Mouse (Mus musculus): ENCODE measurements around the gene Hoxb1. TPM values are rescaled to one million over a fixed set of nuclear protein-coding genes. Genes with fewer than 3 reads are reported as not detected.

Hoxb1 gene
- total and polyA plus RNA-seq, 3 experiments, result not detected

GRCm38 (mm10) chr11:96399923-96400322 lies 34.4 kb downstream of the Hoxb1 start:
- WGBS, result 14% methylated on average over 8 of the region's 8 CpGs
- Histone ChIP-seq H3K4me1 (ENCODE audit: control insufficient read depth, insufficient read depth, low read length) (no peaks in the 10 kb centered on the region), H3K79me2 (replicated peaks; ENCODE audit: control insufficient read depth, insufficient read depth, low read length) (no peaks in the 10 kb centered on the region), H3K4me3 (no peak overlapping the region), H3K9ac (ENCODE audit: low read depth, low read length) (no peak overlapping the region), H3K27me3 (ENCODE audit: control insufficient read depth, insufficient read depth, low read length) (no peaks in the 10 kb centered on the region), H3K36me3 (ENCODE audit: control insufficient read depth, insufficient read depth, low read length) (no peaks in the 10 kb centered on the region), H3K27ac (no peak overlapping the region)
- DNase-seq, result peak; percentile 40 to 46
- intact Hi-C loops (cut with DNase I), result no loop called here
- TF ChIP-seq EP300 (IDR thresholded peaks at IDR 0.05; ENCODE audit: insufficient read depth, low read depth, low read length), result no peak
- TF ChIP-seq POLR2A (IDR thresholded peaks at IDR 0.05; ENCODE audit: insufficient read depth, low read depth, low read length), result no peak
- TF ChIP-seq CTCF (IDR thresholded peaks at IDR 0.05), result no peak

- Histone ChIP-seq H3K79me2 (replicated peaks; ENCODE audit: control insufficient read depth, insufficient read depth, low read length) (no peaks in the 10 kb centered on the region), H3K27me3 (ENCODE audit: control insufficient read depth, insufficient read depth, low read length) (no peaks in the 10 kb centered on the region), H3K27ac (peak overlapping the region; percentile 31; the same call in 1 of the 2 replicates), H3K4me1 (ENCODE audit: control insufficient read depth, insufficient read depth, low read length) (peaks cover 3% of the 10 kb centered on the region), H3K9ac (ENCODE audit: low read depth, low read length) (no peak overlapping the region), H3K4me3 (no peak overlapping the region), H3K36me3 (ENCODE audit: control insufficient read depth, insufficient read depth, low read length) (no peaks in the 10 kb centered on the region)
- intact Hi-C loops (cut with DNase I), result no loop called here
- TF ChIP-seq EP300 (IDR thresholded peaks at IDR 0.05; ENCODE audit: insufficient read depth, low read depth, low read length) (no peak), POLR2A (IDR thresholded peaks at IDR 0.05; ENCODE audit: insufficient read depth, low read depth, low read length) (no peak), CTCF (IDR thresholded peaks at IDR 0.05) (no peak)
- DNase-seq, result peak in 1 of 2 experiments; percentile 22
- WGBS, result 28% methylated on average over 10 of the region's 10 CpGs
Measured at GRCm38 (mm10) chr11:96404016-96404604, 38.6 kb downstream of the Hoxb1 start.

GRCm38 (mm10) chr11:96404831-96405230 lies 39.3 kb downstream of the Hoxb1 start:
- no peak overlapping the region for H3K9ac ChIP-seq (ENCODE audit: low read depth, low read length)
- no peaks in the 10 kb centered on the region for H3K36me3 ChIP-seq (ENCODE audit: control insufficient read depth, insufficient read depth, low read length)
- no peaks in the 10 kb centered on the region for H3K79me2 ChIP-seq (replicated peaks; ENCODE audit: control insufficient read depth, insufficient read depth, low read length)
- no peak overlapping the region for H3K4me3 ChIP-seq
- intact Hi-C loops (cut with DNase I), result loop anchor here (5.0 kb wide), 2 partner anchors 38 to 53 kb away; partner anchors contain the start of genes Hoxb1 and Hoxb2
- no peak for TF ChIP-seq POLR2A (IDR thresholded peaks at IDR 0.05; ENCODE audit: insufficient read depth, low read depth, low read length)
- TF ChIP-seq CTCF (IDR thresholded peaks at IDR 0.05), result no peak
- H3K27me3 ChIP-seq (ENCODE audit: control insufficient read depth, insufficient read depth, low read length), result no peaks in the 10 kb centered on the region
- WGBS, result 74% methylated on average over 7 of the region's 7 CpGs
- peaks cover 3% of the 10 kb centered on the region for H3K4me1 ChIP-seq (ENCODE audit: control insufficient read depth, insufficient read depth, low read length)
- peak overlapping the region; percentile 17; the same call in 1 of the 2 replicates for H3K27ac ChIP-seq
- DNase-seq, result no peak

- intact Hi-C loops (cut with DNase I), result loop anchor here (5.0 kb wide), 2 partner anchors 38 to 53 kb away; partner anchors contain the start of genes Hoxb1 and Hoxb2
- H3K27me3 ChIP-seq (ENCODE audit: control insufficient read depth, insufficient read depth, low read length), result 0 out of 2 replicates have a peak, but pooled peaks cover under 1% of the 10 kb centered on the region
- no peak overlapping the region for H3K27ac ChIP-seq
- no peak overlapping the region for H3K4me3 ChIP-seq
- H3K4me1 ChIP-seq (ENCODE audit: control insufficient read depth, insufficient read depth, low read length), result peaks cover 3% of the 10 kb centered on the region
- no peak for TF ChIP-seq POLR2A (IDR thresholded peaks at IDR 0.05; ENCODE audit: insufficient read depth, low read depth, low read length)
- TF ChIP-seq CTCF (IDR thresholded peaks at IDR 0.05), result no peak
- TF ChIP-seq EP300 (IDR thresholded peaks at IDR 0.05; ENCODE audit: insufficient read depth, low read depth, low read length), result no peak
- no peaks in the 10 kb centered on the region for H3K36me3 ChIP-seq (ENCODE audit: control insufficient read depth, insufficient read depth, low read length)
- 56% methylated on average over 4 of the region's 4 CpGs for WGBS
- H3K9ac ChIP-seq (ENCODE audit: low read depth, low read length), result no peak overlapping the region
- H3K79me2 ChIP-seq (replicated peaks; ENCODE audit: control insufficient read depth, insufficient read depth, low read length), result no peaks in the 10 kb centered on the region
- DNase-seq, result no peak
Measured at GRCm38 (mm10) chr11:96405541-96405940, 40.0 kb downstream of the Hoxb1 start.

- Histone ChIP-seq H3K4me1 (ENCODE audit: control insufficient read depth, insufficient read depth, low read length) (peaks cover 3% of the 10 kb centered on the region), H3K9ac (ENCODE audit: low read depth, low read length) (no peak overlapping the region), H3K79me2 (replicated peaks; ENCODE audit: control insufficient read depth, insufficient read depth, low read length) (no peaks in the 10 kb centered on the region), H3K27me3 (ENCODE audit: control insufficient read depth, insufficient read depth, low read length) (0 out of 2 replicates have a peak, but pooled peaks cover 2% of the 10 kb centered on the region), H3K36me3 (ENCODE audit: control insufficient read depth, insufficient read depth, low read length) (no peaks in the 10 kb centered on the region), H3K4me3 (peak overlapping the region; percentile 17; the same call in 1 of the 2 replicates), H3K27ac (peak overlapping the region; percentile 47)
- 5% methylated on average over 36 of the region's 36 CpGs for WGBS
- TF ChIP-seq EP300 (IDR thresholded peaks at IDR 0.05; ENCODE audit: insufficient read depth, low read depth, low read length) (no peak), CTCF (IDR thresholded peaks at IDR 0.05) (peak; percentile 88), POLR2A (IDR thresholded peaks at IDR 0.05; ENCODE audit: insufficient read depth, low read depth, low read length) (no peak)
- peak; percentile 72 to 77 for DNase-seq
- intact Hi-C loops (cut with DNase I), result loop anchor here (1.0 to 5.0 kb wide), 4 partner anchors 40 to 104 kb away; partner anchors contain the start of genes Hoxb1, Hoxb2 and Hoxb5
Measured at GRCm38 (mm10) chr11:96407191-96408072, 41.9 kb downstream of the Hoxb1 start.
